In genomic region chr13:16023070-16024039, GRCm38 (mm10) we compare ENCODE assay signal across 8 mouse cellular contexts. TPM values are rescaled to one million over a fixed set of nuclear protein-coding genes. Genes with fewer than 3 reads are reported as not detected.
A peak's percentile ranks its signal among the peaks of the same experiment; 100 is the strongest.
DNase-seq lines count a peak whose midpoint lies in the region; ATAC-seq and TF ChIP-seq lines count a peak whose summit lies in the region.

No protein-coding gene starts in this region.

- TF ChIP-seq CTCF in intestine, postnatal 0 days (IDR thresholded peaks at IDR 0.05; ENCODE audit: low read depth) = peak; percentile 31
- TF ChIP-seq CTCF in brain, embryonic 14.5 days (IDR thresholded peaks at IDR 0.05; ENCODE audit: borderline replicate concordance, extremely low read depth, insufficient read depth, insufficient read length) = no peak
- no peak for TF ChIP-seq CTCF in gastrocnemius, adult 2 months (IDR thresholded peaks at IDR 0.05)
- no peak for TF ChIP-seq CTCF in thymus, adult 2 months (IDR thresholded peaks at IDR 0.05; ENCODE audit: borderline replicate concordance, control insufficient read depth, extremely low read depth, insufficient read depth, low read length, poor library complexity)

- 52% methylated on average over 13 of the region's 13 CpGs for WGBS in intestine, postnatal 0 days
- 51% methylated on average over 13 of the region's 13 CpGs for WGBS in intestine, embryonic 16.5 days
- 45% methylated on average over 13 of the region's 13 CpGs for WGBS in forebrain, embryonic 15.5 days
- 38% methylated on average over 13 of the region's 13 CpGs for WGBS in limb, embryonic 13.5 days
- 83% methylated on average over 13 of the region's 13 CpGs for WGBS in thymus, adult 2 months

- no peaks in the 10 kb centered on the region for H3K4me1 ChIP-seq in intestine, postnatal 0 days (replicated peaks; ENCODE audit: control insufficient read depth, insufficient read depth, low read length)
- no peaks in the 10 kb centered on the region for H3K4me1 ChIP-seq in intestine, embryonic 16.5 days (ENCODE audit: control insufficient read depth, insufficient read depth, low read length)
- peaks cover 9% of the 10 kb centered on the region; the same call in 1 of the 2 replicates for H3K4me1 ChIP-seq in forebrain, embryonic 15.5 days
- H3K4me1 ChIP-seq in limb, embryonic 13.5 days = peaks cover 27% of the 10 kb centered on the region
- no peaks in the 10 kb centered on the region; the same call in 1 of the 2 replicates for H3K4me1 ChIP-seq in thymus, adult 2 months (replicated peaks; ENCODE audit: control insufficient read depth, insufficient read depth, low read length)

- DNase-seq in brain, embryonic 14.5 days (ENCODE audit: low read depth) = peak; percentile 82
- no peak for DNase-seq in gastrocnemius, adult 2 months
- DNase-seq in thymus, adult 2 months = no peak

- no peak for ATAC-seq in intestine, postnatal 0 days
- ATAC-seq in intestine, embryonic 16.5 days = no peak
- peak; percentile 88 for ATAC-seq in forebrain, embryonic 15.5 days (replicated peaks)
- ATAC-seq in limb, embryonic 13.5 days (ENCODE audit: low FRiP score, low read depth) = peak; percentile 45; the same call in 1 of the 2 replicates
- no peak for ATAC-seq in megakaryocyte, adult 5-6 weeks (ENCODE audit: poor library complexity, severe bottlenecking)

- no peaks in the 10 kb centered on the region for H3K9me3 ChIP-seq in intestine, postnatal 0 days (ENCODE audit: control insufficient read depth)
- H3K9me3 ChIP-seq in intestine, embryonic 16.5 days (ENCODE audit: control insufficient read depth, low read length) = no peaks in the 10 kb centered on the region
- no peaks in the 10 kb centered on the region for H3K9me3 ChIP-seq in forebrain, embryonic 15.5 days
- no peaks in the 10 kb centered on the region for H3K9me3 ChIP-seq in limb, embryonic 13.5 days

- H3K4me2 ChIP-seq in intestine, postnatal 0 days (replicated peaks; ENCODE audit: low read depth) = no peak overlapping the region
- no peak overlapping the region for H3K4me2 ChIP-seq in intestine, embryonic 16.5 days (ENCODE audit: low read depth, low read length)
- peak overlapping the region; percentile 39 for H3K4me2 ChIP-seq in forebrain, embryonic 15.5 days (replicated peaks)
- peak overlapping the region; percentile 31 for H3K4me2 ChIP-seq in limb, embryonic 13.5 days (replicated peaks)

- H3K36me3 ChIP-seq in intestine, postnatal 0 days (ENCODE audit: control insufficient read depth, insufficient read depth) = no peaks in the 10 kb centered on the region
- no peaks in the 10 kb centered on the region for H3K36me3 ChIP-seq in intestine, embryonic 16.5 days (ENCODE audit: control insufficient read depth, insufficient read depth, low read length)
- no peaks in the 10 kb centered on the region for H3K36me3 ChIP-seq in forebrain, embryonic 15.5 days
- peaks cover 4% of the 10 kb centered on the region for H3K36me3 ChIP-seq in limb, embryonic 13.5 days
- H3K36me3 ChIP-seq in thymus, adult 2 months (ENCODE audit: control insufficient read depth, insufficient read depth, low read length) = no peaks in the 10 kb centered on the region

- no peak overlapping the region for H3K27ac ChIP-seq in intestine, postnatal 0 days (ENCODE audit: low read depth, low read length)
- no peak overlapping the region for H3K27ac ChIP-seq in intestine, embryonic 16.5 days (ENCODE audit: low read length)
- peak overlapping the region; percentile 37; the same call in 1 of the 2 replicates for H3K27ac ChIP-seq in forebrain, embryonic 15.5 days (replicated peaks)
- no peak overlapping the region for H3K27ac ChIP-seq in limb, embryonic 13.5 days
- no peak overlapping the region for H3K27ac ChIP-seq in gastrocnemius, adult 2 months
- no peak overlapping the region for H3K27ac ChIP-seq in thymus, adult 2 months (ENCODE audit: control insufficient read depth, insufficient read depth, low read length)

- no peak overlapping the region for H3K4me3 ChIP-seq in intestine, postnatal 0 days (ENCODE audit: low read depth, low read length)
- no peak overlapping the region for H3K4me3 ChIP-seq in intestine, embryonic 16.5 days (ENCODE audit: low read length)
- peak overlapping the region; percentile 27 for H3K4me3 ChIP-seq in forebrain, embryonic 15.5 days
- H3K4me3 ChIP-seq in limb, embryonic 13.5 days = no peak overlapping the region
- no peak overlapping the region for H3K4me3 ChIP-seq in gastrocnemius, adult 2 months
- no peak overlapping the region for H3K4me3 ChIP-seq in thymus, adult 2 months (ENCODE audit: control insufficient read depth, insufficient read depth, low read length)

- no peaks in the 10 kb centered on the region for H3K27me3 ChIP-seq in intestine, postnatal 0 days (replicated peaks; ENCODE audit: control insufficient read depth, insufficient read depth, low read length)
- H3K27me3 ChIP-seq in intestine, embryonic 16.5 days (replicated peaks; ENCODE audit: control insufficient read depth, insufficient read depth, low read length) = peaks cover 2% of the 10 kb centered on the region; the same call in 1 of the 2 replicates
- H3K27me3 ChIP-seq in forebrain, embryonic 15.5 days = 0 out of 2 replicates have a peak, but pooled peaks cover 1% of the 10 kb centered on the region
- H3K27me3 ChIP-seq in limb, embryonic 13.5 days = peaks cover 9% of the 10 kb centered on the region; the same call in 1 of the 2 replicates
- H3K27me3 ChIP-seq in thymus, adult 2 months (ENCODE audit: control insufficient read depth, insufficient read depth, low read length) = no peaks in the 10 kb centered on the region

- no peak for TF ChIP-seq POLR2A in brain, embryonic 14.5 days (IDR thresholded peaks at IDR 0.05; ENCODE audit: borderline replicate concordance, extremely low read depth, insufficient read depth, insufficient read length, poor library complexity, severe bottlenecking)
- no peak for TF ChIP-seq POLR2A in thymus, adult 2 months (IDR thresholded peaks at IDR 0.05; ENCODE audit: control insufficient read depth, extremely low read depth, insufficient read depth, low read length, poor library complexity)

- no peak overlapping the region for H3K9ac ChIP-seq in intestine, postnatal 0 days (ENCODE audit: low read depth, low read length)
- H3K9ac ChIP-seq in intestine, embryonic 16.5 days (ENCODE audit: low read depth, low read length) = no peak overlapping the region
- H3K9ac ChIP-seq in forebrain, embryonic 15.5 days (replicated peaks) = 0 out of 2 replicates have a peak overlapping the region, but pooled peaks have one; percentile 22
- no peak overlapping the region for H3K9ac ChIP-seq in limb, embryonic 13.5 days

- intact Hi-C loops in gastrocnemius, adult 2 months (cut with DNase I) = no loop called here

RNA-seq across cellular contexts. Expression of gene Inhba, which starts 11.7 kb away (rescaled TPM):
- polyA plus RNA-seq in intestine, postnatal 0 days (2015; fragmentation: Nextera tagmentation; extraction: Ambion mirVana) = 3.1 and 3.8 TPM in 2 replicates
- 2.5 and 3.4 TPM in 2 replicates for polyA plus RNA-seq in intestine, embryonic 16.5 days (2015; fragmentation: Nextera tagmentation; extraction: Ambion mirVana)
- polyA plus RNA-seq in brain, embryonic 14.5 days (2012; rRNA removed) = 0.52 and 1.2 TPM in 2 replicates
- polyA plus RNA-seq in forebrain, embryonic 15.5 days (2015; fragmentation: Nextera tagmentation; extraction: Ambion mirVana) = 7.4 and 7.5 TPM in 2 replicates
- polyA plus RNA-seq in limb, embryonic 13.5 days (2015; fragmentation: Nextera tagmentation; extraction: Ambion mirVana) = 13.8 and 15.8 TPM in 2 replicates
- total RNA-seq in gastrocnemius, adult 2 months (2021) = 1 to 10 TPM in 1 of 2 experiments, under 1 TPM in 1; 0.92 to 1.7 TPM
- polyA plus RNA-seq in thymus, adult 2 months (2012; rRNA removed) = 0.37 and 0.46 TPM in 2 replicates
- total RNA-seq in megakaryocyte, adult 5-6 weeks (2015) = 6.1 and 9.2 TPM in 2 replicates
- total RNA-seq in megakaryocyte, adult 5-6 weeks (2017) = 2.6 and 5.4 TPM in 2 replicates

Comparison
In these comparisons a context has a peak if more than half of its experiments do, and no peak if none do; other contexts are left out.
1. ATAC-seq: peak in forebrain, embryonic 15.5 days (single experiment) and limb, embryonic 13.5 days (single experiment); none in intestine, postnatal 0 days (single experiment), intestine, embryonic 16.5 days (single experiment) and megakaryocyte, adult 5-6 weeks (single experiment).
2. H3K4me2 ChIP-seq: peak in forebrain, embryonic 15.5 days (single experiment) and limb, embryonic 13.5 days (single experiment); none in intestine, postnatal 0 days (single experiment) and intestine, embryonic 16.5 days (single experiment).